Mouse (Mus musculus): ENCODE data around the gene Zfp536.

- TF ChIP-seq POLR2A (IDR thresholded peaks at IDR 0.05; ENCODE audit: borderline replicate concordance, low read depth, low read length): no peak
- no peak for TF ChIP-seq CTCF (IDR thresholded peaks at IDR 0.05; ENCODE audit: low read depth, low read length)
Observed at GRCm38 (mm10) chr7:37608556-37608955, 164.9 kb downstream of the Zfp536 start.

Measured in bone marrow macrophage, adult 2 months (primary cell).